Mouse (Mus musculus): ENCODE results near the gene Casp8ap2.

DNA sequence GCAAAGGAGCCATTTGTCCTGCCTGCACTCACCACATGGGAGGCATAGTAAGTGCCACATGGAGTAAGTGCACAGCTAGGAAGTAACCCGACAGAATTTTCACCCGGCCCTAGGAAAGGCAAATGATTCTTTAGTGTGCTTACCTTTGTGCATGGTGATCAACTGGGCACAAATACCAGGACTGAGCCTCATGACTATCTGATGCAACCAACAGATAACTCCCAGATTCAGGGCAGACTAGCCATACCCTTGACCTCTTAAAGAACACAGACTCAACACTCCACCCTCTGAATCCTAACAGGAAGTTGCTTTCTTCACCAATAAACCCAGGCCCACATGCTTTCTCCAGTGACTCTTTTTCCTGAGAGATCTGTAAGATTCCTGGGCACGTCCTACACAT is 43.8 kb upstream of the Casp8ap2 start:
- no peak for TF ChIP-seq CTCF (IDR thresholded peaks at IDR 0.05; ENCODE audit: low read depth, low read length)
- no peak for TF ChIP-seq POLR2A (IDR thresholded peaks at IDR 0.05; ENCODE audit: borderline replicate concordance, low read depth, low read length)

All from bone marrow macrophage, adult 2 months (primary cell).